Mouse (Mus musculus) neural tube, embryonic 12.5 days (tissue): ENCODE results near the gene Olfr750. TPM values are rescaled to one million over a fixed set of nuclear protein-coding genes. Genes with fewer than 3 reads are reported as not detected.

Experiments used
- polyA plus RNA-seq: library from polyadenylated mRNA; unstranded; fragments of >200 nt; fragmentation: Nextera tagmentation; extraction: Ambion mirVana; gene quantifications from 2 replicates; pipeline ENCODE4 v1.2.1, GENCODE M21; 2016

The Olfr750 gene
- polyA plus RNA-seq, 1 experiment from 2014 or later, result not detected

Other genes with a start within 250 kb of the Olfr750 start
- 5.8 and 5.9 TPM in 2 replicates for gene Tep1, start 203.9 kb downstream of the Olfr750 start, polyA plus RNA-seq
- gene Klhl33, start 176.9 kb downstream of the Olfr750 start, polyA plus RNA-seq, result 0.47 and 0.81 TPM in 2 replicates
- gene Osgep, start 149.5 kb downstream of the Olfr750 start, polyA plus RNA-seq, result 120 and 129 TPM in 2 replicates
- 272 and 279 TPM in 2 replicates for gene Apex1, start 149.5 kb downstream of the Olfr750 start, polyA plus RNA-seq
- 80.0 and 87.1 TPM in 2 replicates for gene Pip4p1, start 143.6 kb downstream of the Olfr750 start, polyA plus RNA-seq
- gene Pnp, start 143.4 kb downstream of the Olfr750 start, polyA plus RNA-seq, result 38.6 and 39.9 TPM in 2 replicates
- gene Gm49342, start 129.9 kb downstream of the Olfr750 start, polyA plus RNA-seq, result not detected in 2 replicates
- 0.28 and 0.29 TPM in 2 replicates for gene Pnp2, start 118.4 kb downstream of the Olfr750 start, polyA plus RNA-seq
- gene Rnase10, start 66.7 kb downstream of the Olfr750 start, polyA plus RNA-seq, result not detected in 2 replicates
- gene Rnase9, start 32.6 kb downstream of the Olfr750 start, polyA plus RNA-seq, result not detected in 2 replicates
- not detected in 2 replicates for gene Rnase11, start 24.3 kb downstream of the Olfr750 start, polyA plus RNA-seq
- gene Rnase12, start 16.8 kb downstream of the Olfr750 start, polyA plus RNA-seq, result not detected in 2 replicates
- gene Rnase4, start 16.6 kb upstream of the Olfr750 start, polyA plus RNA-seq, result 11.6 and 14.5 TPM in 2 replicates
- 3.1 and 4.2 TPM in 2 replicates for gene Ang, start 16.7 kb upstream of the Olfr750 start, polyA plus RNA-seq
- gene Eddm3b, start 40.0 kb upstream of the Olfr750 start, polyA plus RNA-seq, result not detected in 2 replicates
- 0.11 and 0.24 TPM in 2 replicates for gene Rnase6, start 49.5 kb upstream of the Olfr750 start, polyA plus RNA-seq
- gene Rnase1, start 72.3 kb upstream of the Olfr750 start, polyA plus RNA-seq, result 0.39 TPM in 1 of 2 replicates, not detected in the other
- gene Rnase2b, start 87.8 kb upstream of the Olfr750 start, polyA plus RNA-seq, result not detected in 2 replicates
- not detected in 2 replicates for gene Ang2, start 124.7 kb upstream of the Olfr750 start, polyA plus RNA-seq
- not detected in 2 replicates for gene Ear14, start 129.0 kb upstream of the Olfr750 start, polyA plus RNA-seq
- gene Rnase2a, start 181.7 kb upstream of the Olfr750 start, polyA plus RNA-seq, result not detected in 2 replicates